Mouse (Mus musculus): ENCODE measurements around the gene Incenp. TPM values are rescaled to one million over a fixed set of nuclear protein-coding genes. Genes with fewer than 3 reads are reported as not detected.
"Not testable (repeated sequence)": the region's sequence is repeated elsewhere in the genome, so short reads cannot be mapped to it uniquely, and the experiment has no call there.

Gene Incenp
- polyA plus RNA-seq, 1 experiment, result 4.9 TPM

GRCm38 (mm10) chr19:9918176-9918861 is 19.0 kb upstream of the Incenp start:
- no peak for DNase-seq (ENCODE audit: low spot score)

GRCm38 (mm10) chr19:9917727-9918126 is 18.4 kb upstream of the Incenp start:
- no peak for DNase-seq (ENCODE audit: low spot score)

GRCm38 (mm10) chr19:9915935-9916334 is 16.6 kb upstream of the Incenp start:
- DNase-seq (ENCODE audit: low spot score), result no peak

GRCm38 (mm10) chr19:9914346-9914745 is 15.0 kb upstream of the Incenp start:
- no peak for DNase-seq (ENCODE audit: low spot score)

- no peak for DNase-seq (ENCODE audit: low spot score)
Observed at GRCm38 (mm10) chr19:9913784-9914183, 14.4 kb upstream of the Incenp start.

GRCm38 (mm10) chr19:9911314-9911754 is 12.0 kb upstream of the Incenp start:
- no peak for DNase-seq (ENCODE audit: low spot score)

- no peak for DNase-seq (ENCODE audit: low spot score)
Observed at GRCm38 (mm10) chr19:9909351-9909750, 10.0 kb upstream of the Incenp start.

- not testable (repeated sequence) for DNase-seq (ENCODE audit: low spot score)
Observed at GRCm38 (mm10) chr19:9900696-9901095, 1.3 kb upstream of the Incenp start.

GRCm38 (mm10) chr19:9899780-9900146 is 412 bp upstream of the Incenp start:
- DNase-seq (ENCODE audit: low spot score), result no peak

GRCm38 (mm10) chr19:9898339-9899066 is 848 bp downstream of the Incenp start:
- no peak for DNase-seq (ENCODE audit: low spot score)

GRCm38 (mm10) chr19:9896067-9896466 is 3.3 kb downstream of the Incenp start:
- DNase-seq (ENCODE audit: low spot score), result no peak

- DNase-seq (ENCODE audit: low spot score), result no peak
Observed at GRCm38 (mm10) chr19:9886771-9887170, 12.6 kb downstream of the Incenp start.

- no peak for DNase-seq (ENCODE audit: low spot score)
Observed at GRCm38 (mm10) chr19:9886348-9886747, 13.0 kb downstream of the Incenp start.

- no peak for DNase-seq (ENCODE audit: low spot score)
Observed at GRCm38 (mm10) chr19:9878186-9878835, 21.0 kb downstream of the Incenp start.

GRCm38 (mm10) chr19:9865466-9865865 is 33.9 kb downstream of the Incenp start:
- no peak for DNase-seq (ENCODE audit: low spot score)

GRCm38 (mm10) chr19:9864856-9865255 is 34.5 kb downstream of the Incenp start:
- no peak for DNase-seq (ENCODE audit: low spot score)

GRCm38 (mm10) chr19:9860821-9861220 is 38.5 kb downstream of the Incenp start:
- DNase-seq (ENCODE audit: low spot score), result not testable (repeated sequence)

- not testable (repeated sequence) for DNase-seq (ENCODE audit: low spot score)
Observed at GRCm38 (mm10) chr19:9849368-9850075, 49.8 kb downstream of the Incenp start.

GRCm38 (mm10) chr19:9847262-9847661 is 52.1 kb downstream of the Incenp start, which contains the start of gene Scgb2a2:
Scgb2a2 (plus strand) TSS chr19:9847562.
- DNase-seq (ENCODE audit: low spot score), result no peak

- no peak for DNase-seq (ENCODE audit: low spot score)
Observed at GRCm38 (mm10) chr19:9837341-9837715, 62.0 kb downstream of the Incenp start.

GRCm38 (mm10) chr19:9836581-9837340 is 62.6 kb downstream of the Incenp start:
- not testable (repeated sequence) for DNase-seq (ENCODE audit: low spot score)
